Mouse (Mus musculus): ENCODE data around the gene Slf1. TPM values are rescaled to one million over a fixed set of nuclear protein-coding genes. Genes with fewer than 3 reads are reported as not detected.
"Not testable (repeated sequence)": the region's sequence is repeated elsewhere in the genome, so short reads cannot be mapped to it uniquely, and the experiment has no call there.

Slf1 gene
- polyA plus RNA-seq (2015; fragmentation: Nextera tagmentation; extraction: Ambion mirVana) = 69.7 and 69.8 TPM in 2 replicates

DNA sequence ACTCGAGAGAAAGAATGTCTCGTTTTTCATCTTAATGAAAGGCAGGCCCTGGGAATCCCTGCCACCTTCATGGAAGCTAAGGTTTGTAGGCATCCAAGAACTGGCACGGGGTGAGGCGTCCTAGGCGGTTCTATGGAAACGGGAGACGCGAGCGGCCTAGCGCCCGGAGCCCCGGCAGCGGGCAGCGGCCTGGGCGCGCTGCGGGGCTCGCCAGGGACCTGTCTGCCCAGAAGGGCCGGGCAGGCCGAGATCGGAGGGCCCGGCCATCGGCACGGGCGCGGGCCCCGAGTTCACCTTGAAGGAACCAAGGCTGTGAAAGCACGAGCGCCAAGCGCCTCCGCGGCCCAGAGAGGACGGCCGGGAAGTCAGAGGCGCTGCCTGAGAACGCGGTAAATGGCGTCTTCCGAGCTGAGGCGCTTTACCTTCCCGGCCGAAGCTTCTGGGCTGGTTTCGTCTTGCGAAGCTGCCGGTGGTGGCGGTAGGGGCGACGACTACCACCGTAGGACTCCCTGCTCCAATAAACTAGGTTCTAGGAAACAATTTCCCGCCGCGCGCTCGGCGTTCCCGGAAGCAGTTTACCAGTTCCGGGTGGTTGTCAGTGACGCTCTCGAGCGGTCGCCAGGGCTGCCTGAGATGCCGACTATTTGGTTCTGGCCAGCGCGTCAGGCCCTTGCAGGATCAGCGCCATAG, at the start of gene Slf1, which contains the start of gene 2210408I21Rik:
TSS of gene Slf1 (minus strand) at position 543 of the 690 bp plus-strand sequence.
TSS of gene 2210408I21Rik (plus strand) at position 610 of the 690 bp plus-strand sequence.
- Histone ChIP-seq H3K4me2 (peak within 1 kb of the TSS; percentile 67), H3K9ac (peak within 1 kb of the TSS; percentile 88), H3K36me3 (ENCODE audit: poor library complexity, severe bottlenecking) (no peaks in the 10 kb centered on the region), H3K27ac (peak within 1 kb of the TSS; percentile 89), H3K4me1 (peaks cover 11% of the 10 kb centered on the region), H3K4me3 (peak within 1 kb of the TSS; percentile 89), H3K27me3 (no peaks in the 10 kb centered on the region), H3K9me3 (replicated peaks) (no peaks in the 10 kb centered on the region)
- WGBS = under 1% methylated on average over 64 of the region's 65 CpGs
- ATAC-seq = peak; percentile 98

DNA sequence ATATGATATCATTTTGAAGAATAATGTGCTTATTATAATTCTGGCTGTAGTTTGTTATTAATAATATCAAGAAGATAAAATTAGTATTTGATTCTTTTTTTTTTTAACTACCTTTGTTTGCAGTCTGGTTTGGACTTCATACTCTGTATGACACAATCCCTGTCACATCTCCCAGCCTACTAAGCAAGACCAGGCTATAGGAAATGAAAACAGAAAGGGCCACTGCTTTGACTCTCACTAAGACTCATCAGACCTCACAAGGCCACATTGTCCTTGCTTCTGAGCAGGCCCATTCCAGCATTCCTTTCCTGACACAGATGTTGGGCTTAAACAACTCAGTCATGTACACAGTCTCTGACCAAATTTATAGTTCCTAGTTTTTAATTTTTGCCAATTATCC, 42.7 kb upstream of the Slf1 start:
- ATAC-seq = no peak
- peaks cover 3% of the 10 kb centered on the region; the same call in 1 of the 2 replicates for H3K36me3 ChIP-seq (ENCODE audit: poor library complexity, severe bottlenecking)
- H3K4me1 ChIP-seq = no peaks in the 10 kb centered on the region
- no peaks in the 10 kb centered on the region for H3K9me3 ChIP-seq (replicated peaks)
- H3K4me3 ChIP-seq = no peak overlapping the region
- no peaks in the 10 kb centered on the region for H3K27me3 ChIP-seq
- no peak overlapping the region for H3K9ac ChIP-seq
- no peak overlapping the region for H3K27ac ChIP-seq
- no peak overlapping the region for H3K4me2 ChIP-seq

GRCm38 (mm10) chr13:77140890-77141289, 5.6 kb upstream of the Slf1 start:
- ATAC-seq = no peak
- no peaks in the 10 kb centered on the region for H3K9me3 ChIP-seq (replicated peaks)
- no peak overlapping the region for H3K4me3 ChIP-seq
- H3K9ac ChIP-seq = no peak overlapping the region
- no peaks in the 10 kb centered on the region for H3K27me3 ChIP-seq
- no peaks in the 10 kb centered on the region for H3K36me3 ChIP-seq (ENCODE audit: poor library complexity, severe bottlenecking)
- H3K4me1 ChIP-seq = peaks cover 6% of the 10 kb centered on the region
- H3K4me2 ChIP-seq = no peak overlapping the region
- 84% methylated on average over 2 of the region's 2 CpGs for WGBS
- H3K27ac ChIP-seq = no peak overlapping the region

- Histone ChIP-seq H3K27ac (peak overlapping the region; percentile 64; the same call in 1 of the 2 replicates), H3K9me3 (replicated peaks) (no peaks in the 10 kb centered on the region), H3K9ac (peak overlapping the region; percentile 88), H3K36me3 (ENCODE audit: poor library complexity, severe bottlenecking) (no peaks in the 10 kb centered on the region), H3K27me3 (no peaks in the 10 kb centered on the region), H3K4me3 (peak overlapping the region; percentile 89), H3K4me1 (peaks cover 11% of the 10 kb centered on the region), H3K4me2 (peak overlapping the region; percentile 67)
- under 1% methylated on average over 11 of the region's 11 CpGs for WGBS
- ATAC-seq = peak; percentile 81; the same call in 1 of the 2 replicates
Observed at GRCm38 (mm10) chr13:77135621-77135981, 328 bp upstream of the Slf1 start.

DNA sequence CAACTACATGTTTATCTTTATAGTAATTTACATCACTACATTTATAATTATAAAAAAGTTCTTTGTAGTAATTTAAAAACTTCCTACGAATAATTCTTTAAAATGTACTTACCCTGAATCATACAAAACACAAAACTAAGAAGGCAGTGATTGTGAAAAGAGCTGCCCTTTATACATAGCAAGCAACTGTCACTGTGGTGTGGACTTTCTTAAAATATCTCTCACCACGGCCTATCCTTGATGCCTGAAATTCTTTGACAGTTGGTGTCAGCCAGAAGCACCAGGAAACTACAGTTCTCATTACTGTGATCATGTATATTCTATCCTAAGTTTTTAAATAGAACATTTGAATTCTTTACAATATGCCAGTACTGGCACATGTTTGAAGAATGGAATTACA, 4.1 kb downstream of the Slf1 start:
- ATAC-seq = no peak
- Histone ChIP-seq H3K4me2 (no peak overlapping the region), H3K4me1 (peaks cover 7% of the 10 kb centered on the region), H3K27me3 (no peaks in the 10 kb centered on the region), H3K4me3 (no peak overlapping the region), H3K9ac (no peak overlapping the region), H3K9me3 (replicated peaks) (no peaks in the 10 kb centered on the region), H3K27ac (no peak overlapping the region), H3K36me3 (ENCODE audit: poor library complexity, severe bottlenecking) (no peaks in the 10 kb centered on the region)
- 87% methylated on average over 2 of the region's 2 CpGs for WGBS

- ATAC-seq = no peak
- Histone ChIP-seq H3K4me1 (no peaks in the 10 kb centered on the region), H3K9me3 (replicated peaks) (no peaks in the 10 kb centered on the region), H3K4me3 (no peak overlapping the region), H3K9ac (no peak overlapping the region), H3K27me3 (no peaks in the 10 kb centered on the region), H3K36me3 (ENCODE audit: poor library complexity, severe bottlenecking) (peaks cover 10% of the 10 kb centered on the region), H3K4me2 (no peak overlapping the region), H3K27ac (no peak overlapping the region)
- 89% methylated on average over 2 of the region's 2 CpGs for WGBS
Observed at GRCm38 (mm10) chr13:77128240-77128639, 7.0 kb downstream of the Slf1 start.

GRCm38 (mm10) chr13:77125159-77125558, 10.1 kb downstream of the Slf1 start:
- WGBS = 76% methylated on average over 3 of the region's 3 CpGs
- Histone ChIP-seq H3K4me3 (no peak overlapping the region), H3K27ac (no peak overlapping the region), H3K4me2 (no peak overlapping the region), H3K9me3 (replicated peaks) (no peaks in the 10 kb centered on the region), H3K4me1 (no peaks in the 10 kb centered on the region), H3K36me3 (ENCODE audit: poor library complexity, severe bottlenecking) (peaks cover 10% of the 10 kb centered on the region), H3K9ac (no peak overlapping the region), H3K27me3 (no peaks in the 10 kb centered on the region)
- ATAC-seq = peak; percentile 63

DNA sequence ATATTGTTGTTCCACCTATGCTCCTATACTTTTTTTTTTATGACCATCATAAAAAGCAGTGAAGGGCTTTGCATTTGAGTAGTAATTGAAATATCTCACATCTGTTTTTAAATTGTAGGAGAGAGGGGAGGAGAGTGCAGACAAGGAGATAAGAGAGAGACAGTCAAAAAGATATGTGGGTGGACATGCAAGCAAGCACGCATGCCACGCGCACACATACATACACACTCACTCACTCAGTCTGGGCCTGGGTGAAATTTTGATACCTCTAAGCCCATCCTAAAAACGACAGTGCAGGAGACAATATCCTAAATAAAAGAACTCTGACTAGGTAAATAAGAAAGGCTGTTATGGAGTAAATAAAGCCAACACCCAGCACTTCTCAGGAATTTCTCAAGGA, 16.6 kb downstream of the Slf1 start:
- no peak for ATAC-seq
- Histone ChIP-seq H3K27me3 (no peaks in the 10 kb centered on the region), H3K4me3 (no peak overlapping the region), H3K9me3 (replicated peaks) (no peaks in the 10 kb centered on the region), H3K36me3 (ENCODE audit: poor library complexity, severe bottlenecking) (no peaks in the 10 kb centered on the region; the same call in 1 of the 2 replicates), H3K9ac (no peak overlapping the region), H3K27ac (no peak overlapping the region), H3K4me2 (no peak overlapping the region), H3K4me1 (no peaks in the 10 kb centered on the region)
- 93% methylated on average over 4 of the region's 4 CpGs for whole genome bisulfite sequencing

DNA sequence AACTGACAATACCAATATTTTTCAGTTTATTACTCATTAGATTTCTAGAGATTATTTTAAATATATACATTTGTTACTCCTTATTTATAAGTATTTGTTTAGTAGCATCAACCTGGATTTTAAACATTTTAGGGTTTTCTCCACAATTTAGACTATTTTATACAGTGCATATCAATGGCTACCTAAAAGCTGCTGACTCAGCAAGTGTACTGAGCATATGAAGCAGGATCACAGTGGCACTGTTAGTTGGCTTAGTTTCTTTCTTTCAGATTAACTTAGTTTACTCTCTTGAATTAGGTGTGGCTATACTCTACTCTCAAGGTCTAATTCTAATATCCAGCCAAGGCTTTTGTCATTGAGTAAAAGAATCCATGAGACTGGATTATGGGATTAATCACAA, 27.5 kb downstream of the Slf1 start:
- no peak overlapping the region for H3K4me3 ChIP-seq
- peaks cover 13% of the 10 kb centered on the region for H3K36me3 ChIP-seq (ENCODE audit: poor library complexity, severe bottlenecking)
- no peak overlapping the region for H3K9ac ChIP-seq
- no peaks in the 10 kb centered on the region for H3K9me3 ChIP-seq (replicated peaks)
- no peak overlapping the region for H3K27ac ChIP-seq
- H3K27me3 ChIP-seq = no peaks in the 10 kb centered on the region
- H3K4me1 ChIP-seq = no peaks in the 10 kb centered on the region
- ATAC-seq = no peak
- H3K4me2 ChIP-seq = no peak overlapping the region

- H3K36me3 ChIP-seq (ENCODE audit: poor library complexity, severe bottlenecking) = peaks cover 38% of the 10 kb centered on the region
- H3K4me3 ChIP-seq; H3K27me3 ChIP-seq; H3K4me2 ChIP-seq; H3K4me1 ChIP-seq; H3K27ac ChIP-seq; ATAC-seq; H3K9ac ChIP-seq; H3K9me3 ChIP-seq (replicated peaks): not testable (repeated sequence)
- WGBS = 96% methylated on average over 1 of the region's 1 CpGs
Observed at GRCm38 (mm10) chr13:77092876-77093275, 42.4 kb downstream of the Slf1 start.

GRCm38 (mm10) chr13:77072030-77072429, 63.2 kb downstream of the Slf1 start:
- no peaks in the 10 kb centered on the region for H3K4me1 ChIP-seq
- no peak overlapping the region for H3K27ac ChIP-seq
- H3K4me3 ChIP-seq = no peak overlapping the region
- H3K9me3 ChIP-seq (replicated peaks) = peaks cover 7% of the 10 kb centered on the region
- no peaks in the 10 kb centered on the region for H3K27me3 ChIP-seq
- H3K36me3 ChIP-seq (ENCODE audit: poor library complexity, severe bottlenecking) = peaks cover 26% of the 10 kb centered on the region
- ATAC-seq = peak; percentile 51; the same call in 1 of the 2 replicates
- no peak overlapping the region for H3K4me2 ChIP-seq
- no peak overlapping the region for H3K9ac ChIP-seq

- H3K9ac ChIP-seq = no peak overlapping the region
- no peaks in the 10 kb centered on the region for H3K27me3 ChIP-seq
- WGBS = 97% methylated on average over 1 of the region's 1 CpGs
- H3K4me3 ChIP-seq = no peak overlapping the region
- no peak overlapping the region for H3K4me2 ChIP-seq
- H3K9me3 ChIP-seq (replicated peaks) = no peaks in the 10 kb centered on the region
- H3K4me1 ChIP-seq = no peaks in the 10 kb centered on the region
- ATAC-seq = no peak
- H3K27ac ChIP-seq = no peak overlapping the region
- peaks cover 9% of the 10 kb centered on the region; the same call in 1 of the 2 replicates for H3K36me3 ChIP-seq (ENCODE audit: poor library complexity, severe bottlenecking)
Observed at GRCm38 (mm10) chr13:77068847-77069246, 66.4 kb downstream of the Slf1 start.

DNA sequence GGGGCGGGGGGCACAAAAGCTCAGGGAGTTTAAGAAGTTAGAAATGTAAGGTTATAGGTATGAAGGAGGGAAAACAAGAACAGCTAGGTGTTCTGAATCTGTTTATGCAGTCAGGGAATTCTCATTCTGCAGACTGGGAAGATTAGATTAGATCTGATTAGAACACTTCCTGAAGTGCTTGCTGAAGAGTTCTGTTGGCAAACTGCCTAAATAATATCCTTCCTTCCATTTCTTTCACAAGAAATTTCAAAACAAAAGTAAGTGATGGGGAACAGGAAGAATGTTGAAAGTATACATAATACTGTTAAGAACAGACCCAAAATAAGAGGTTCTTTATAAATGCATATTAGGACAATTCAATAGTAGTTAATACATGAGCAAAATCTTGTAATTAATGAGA, 72.1 kb downstream of the Slf1 start:
- Histone ChIP-seq H3K36me3 (ENCODE audit: poor library complexity, severe bottlenecking) (peaks cover 6% of the 10 kb centered on the region), H3K27me3 (no peaks in the 10 kb centered on the region), H3K4me1 (no peaks in the 10 kb centered on the region), H3K4me3 (no peak overlapping the region), H3K9ac (no peak overlapping the region), H3K27ac (no peak overlapping the region), H3K9me3 (replicated peaks) (no peaks in the 10 kb centered on the region), H3K4me2 (no peak overlapping the region)
- ATAC-seq = no peak
- 97% methylated on average over 1 of the region's 1 CpGs for WGBS

Data from forebrain, embryonic 13.5 days (tissue).